Mouse (Mus musculus): ENCODE measurements around the gene Ccnk.

GRCm38 (mm10) chr12:108162036-108162435 is 17.3 kb upstream of the Ccnk start:
- no peak for TF ChIP-seq CTCF (IDR thresholded peaks at IDR 0.05; ENCODE audit: control insufficient read depth, insufficient read depth, insufficient replicate concordance, low read depth, low read length)
- no peak for TF ChIP-seq POLR2A (IDR thresholded peaks at IDR 0.05; ENCODE audit: control insufficient read depth, low read depth, low read length)

Measured in testis, adult 2 months (tissue).